Mouse (Mus musculus): ENCODE measurements around the gene Mcoln3. TPM values are rescaled to one million over a fixed set of nuclear protein-coding genes. Genes with fewer than 3 reads are reported as not detected.

The Mcoln3 gene
- polyA plus RNA-seq, 1 experiment from 2014 or later = 0.13 TPM

GRCm38 (mm10) chr3:146177748-146178582 is 60.7 kb downstream of the Mcoln3 start:
- ATAC-seq (ENCODE audit: low read depth) (peak; percentile 59; the same call in 1 of the 2 replicates), DNase-seq (peak; percentile 41)
- Histone ChIP-seq H3K4me1 (replicated peaks) (0 out of 2 replicates have a peak, but pooled peaks cover 4% of the 10 kb centered on the region), H3K27me3 (no peaks in the 10 kb centered on the region), H3K4me2 (peak overlapping the region; percentile 24; the same call in 1 of the 2 replicates), H3K27ac (no peak overlapping the region), H3K4me3 (replicated peaks) (no peak overlapping the region), H3K9ac (no peak overlapping the region), H3K9me3 (replicated peaks) (no peaks in the 10 kb centered on the region), H3K36me3 (peaks cover 7% of the 10 kb centered on the region; the same call in 1 of the 2 replicates)
- WGBS (ENCODE audit: insufficient replicate concordance) = 6% methylated on average over 16 of the region's 16 CpGs

DNA sequence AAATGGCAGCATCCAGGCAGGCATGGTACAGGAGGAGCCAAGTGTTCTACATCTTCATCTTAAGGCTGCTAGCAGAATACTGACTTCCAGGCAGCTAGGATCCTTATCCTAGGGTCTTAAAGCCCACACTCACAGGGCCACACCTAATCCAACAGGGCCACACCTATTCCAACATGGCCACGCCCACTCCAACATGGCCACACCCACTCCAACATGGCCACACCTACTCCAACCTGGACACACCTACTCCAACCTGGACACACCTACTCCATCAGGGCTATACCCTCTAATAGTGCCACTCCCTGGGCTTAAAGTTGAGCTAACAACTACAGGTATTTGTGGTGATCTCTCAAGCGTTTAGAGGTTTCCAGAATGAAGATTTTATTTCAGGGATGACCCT is 63.1 kb downstream of the Mcoln3 start:
- peak; percentile 29 for ATAC-seq (ENCODE audit: low read depth)

DNA sequence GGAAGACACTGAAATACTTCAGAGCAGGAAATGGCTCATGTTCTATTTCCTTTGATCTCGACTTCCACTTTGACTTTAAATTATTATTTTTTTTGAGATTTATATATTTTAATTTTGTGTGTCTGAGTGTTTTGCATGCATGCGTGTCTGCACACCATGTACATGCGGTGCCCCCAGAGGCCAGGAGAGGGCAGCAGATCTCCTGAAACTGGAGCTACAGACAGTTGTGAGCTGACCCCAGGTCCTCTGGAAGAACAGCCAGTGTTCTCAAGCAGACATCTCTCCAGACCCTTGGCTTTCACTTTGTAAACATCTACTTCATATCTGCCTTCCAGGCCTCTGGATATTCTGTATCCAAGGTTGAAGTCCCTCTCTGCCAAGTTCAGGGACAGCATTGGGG is 63.7 kb downstream of the Mcoln3 start:
- H3K4me1 ChIP-seq (replicated peaks) = 0 out of 2 replicates have a peak, but pooled peaks cover 4% of the 10 kb centered on the region
- no peaks in the 10 kb centered on the region for H3K27me3 ChIP-seq
- no peak overlapping the region for H3K4me2 ChIP-seq
- WGBS (ENCODE audit: insufficient replicate concordance) = 30% methylated on average over 3 of the region's 3 CpGs
- no peak overlapping the region for H3K27ac ChIP-seq
- no peaks in the 10 kb centered on the region for H3K9me3 ChIP-seq (replicated peaks)
- no peak overlapping the region for H3K4me3 ChIP-seq (replicated peaks)
- H3K9ac ChIP-seq = no peak overlapping the region
- peaks cover 7% of the 10 kb centered on the region; the same call in 1 of the 2 replicates for H3K36me3 ChIP-seq
- DNase-seq = no peak
- no peak for ATAC-seq (ENCODE audit: low read depth)

More for the DNA sequence above, 63.1 kb downstream of the Mcoln3 start:
- H3K4me2 ChIP-seq = no peak overlapping the region
- no peaks in the 10 kb centered on the region for H3K9me3 ChIP-seq (replicated peaks)
- H3K4me3 ChIP-seq (replicated peaks) = no peak overlapping the region
- 24% methylated on average over 2 of the region's 2 CpGs for WGBS (ENCODE audit: insufficient replicate concordance)
- 0 out of 2 replicates have a peak, but pooled peaks cover 4% of the 10 kb centered on the region for H3K4me1 ChIP-seq (replicated peaks)
- no peak overlapping the region for H3K27ac ChIP-seq
- peaks cover 7% of the 10 kb centered on the region; the same call in 1 of the 2 replicates for H3K36me3 ChIP-seq
- H3K27me3 ChIP-seq = no peaks in the 10 kb centered on the region
- no peak for DNase-seq
- no peak overlapping the region for H3K9ac ChIP-seq

- no peak for DNase-seq
- 31% methylated on average over 13 of the region's 13 CpGs for WGBS (ENCODE audit: insufficient replicate concordance)
- no peak for ATAC-seq (ENCODE audit: low read depth)
- Histone ChIP-seq H3K4me3 (replicated peaks) (no peak overlapping the region), H3K9ac (no peak overlapping the region), H3K4me1 (replicated peaks) (0 out of 2 replicates have a peak, but pooled peaks cover 3% of the 10 kb centered on the region), H3K4me2 (no peak overlapping the region), H3K36me3 (peaks cover 4% of the 10 kb centered on the region; the same call in 1 of the 2 replicates), H3K27ac (no peak overlapping the region), H3K27me3 (no peaks in the 10 kb centered on the region), H3K9me3 (replicated peaks) (no peaks in the 10 kb centered on the region)
Measured at GRCm38 (mm10) chr3:146184992-146185657, 67.9 kb downstream of the Mcoln3 start.

GRCm38 (mm10) chr3:146186033-146186432 is 68.8 kb downstream of the Mcoln3 start:
- Histone ChIP-seq H3K27me3 (no peaks in the 10 kb centered on the region), H3K4me3 (replicated peaks) (no peak overlapping the region), H3K27ac (no peak overlapping the region), H3K36me3 (no peaks in the 10 kb centered on the region), H3K4me2 (no peak overlapping the region), H3K4me1 (replicated peaks) (no peaks in the 10 kb centered on the region), H3K9ac (no peak overlapping the region), H3K9me3 (replicated peaks) (no peaks in the 10 kb centered on the region)
- no peak for ATAC-seq (ENCODE audit: low read depth)
- DNase-seq = no peak
- 74% methylated on average over 10 of the region's 10 CpGs for WGBS (ENCODE audit: insufficient replicate concordance)

GRCm38 (mm10) chr3:146189933-146190332 is 72.7 kb downstream of the Mcoln3 start:
- Histone ChIP-seq H3K4me1 (replicated peaks) (no peaks in the 10 kb centered on the region), H3K9ac (no peak overlapping the region), H3K27ac (no peak overlapping the region), H3K36me3 (no peaks in the 10 kb centered on the region), H3K4me2 (no peak overlapping the region), H3K9me3 (replicated peaks) (no peaks in the 10 kb centered on the region), H3K27me3 (no peaks in the 10 kb centered on the region), H3K4me3 (replicated peaks) (no peak overlapping the region)
- 56% methylated on average over 10 of the region's 10 CpGs for whole genome bisulfite sequencing (ENCODE audit: insufficient replicate concordance)
- DNase-seq (no peak), ATAC-seq (ENCODE audit: low read depth) (no peak)

Other genes starting within 250 kb of the Mcoln3 start
- gene Bcl10, start 194.6 kb upstream of the Mcoln3 start, polyA plus RNA-seq (2015; fragmentation: Nextera tagmentation; extraction: Ambion mirVana) = 21.4 and 24.8 TPM in 2 replicates
- gene 2410004B18Rik, start 179.4 kb upstream of the Mcoln3 start, polyA plus RNA-seq (2015; fragmentation: Nextera tagmentation; extraction: Ambion mirVana) = 20.6 and 25.4 TPM in 2 replicates
- gene Syde2, start 129.6 kb upstream of the Mcoln3 start, polyA plus RNA-seq (2015; fragmentation: Nextera tagmentation; extraction: Ambion mirVana) = 0.35 and 0.63 TPM in 2 replicates
- 0.15 and 0.35 TPM in 2 replicates for gene Wdr63, start 9.3 kb upstream of the Mcoln3 start, polyA plus RNA-seq (2015; fragmentation: Nextera tagmentation; extraction: Ambion mirVana)
- 6.7 and 7.5 TPM in 2 replicates for gene Mcoln2, start 32.4 kb downstream of the Mcoln3 start, polyA plus RNA-seq (2015; fragmentation: Nextera tagmentation; extraction: Ambion mirVana)
- gene Lpar3, start 103.5 kb downstream of the Mcoln3 start, polyA plus RNA-seq (2015; fragmentation: Nextera tagmentation; extraction: Ambion mirVana) = 0.06 and 0.09 TPM in 2 replicates